Mouse (Mus musculus): ENCODE measurements around the gene Gstt1.
"Not testable (repeated sequence)": the region's sequence is repeated elsewhere in the genome, so short reads cannot be mapped to it uniquely, and the experiment has no call there.

Gstt1 gene

GRCm38 (mm10) chr10:75804217-75804616, 5.8 kb upstream of the Gstt1 start:
- DNase-seq (ENCODE audit: low spot score): no peak

GRCm38 (mm10) chr10:75797619-75798175, 687 bp downstream of the Gstt1 start:
- peak; percentile 33 for DNase-seq (ENCODE audit: low spot score)

- no peak for DNase-seq (ENCODE audit: low spot score)
These were observed 1.5 kb downstream of the Gstt1 start for GRCm38 (mm10) chr10:75796731-75797516.

GRCm38 (mm10) chr10:75794880-75795279, 3.5 kb downstream of the Gstt1 start:
- DNase-seq (ENCODE audit: low spot score): no peak

GRCm38 (mm10) chr10:75790773-75791172, 7.6 kb downstream of the Gstt1 start:
- no peak for DNase-seq (ENCODE audit: low spot score)

GRCm38 (mm10) chr10:75789841-75790240, 8.5 kb downstream of the Gstt1 start:
- no peak for DNase-seq (ENCODE audit: low spot score)

- no peak for DNase-seq (ENCODE audit: low spot score)
These were observed 9.2 kb downstream of the Gstt1 start for GRCm38 (mm10) chr10:75789081-75789735.

- DNase-seq (ENCODE audit: low spot score): no peak
These were observed 10.1 kb downstream of the Gstt1 start for GRCm38 (mm10) chr10:75788277-75788676.

GRCm38 (mm10) chr10:75785442-75785841, 12.9 kb downstream of the Gstt1 start:
- DNase-seq (ENCODE audit: low spot score): no peak

- peak; percentile 56 for DNase-seq (ENCODE audit: low spot score)
These were observed 17.4 kb downstream of the Gstt1 start, which contains the start of the genes Gm20441 and Gstt3 for GRCm38 (mm10) chr10:75780769-75781578. TSS of gene Gm20441 (minus strand) at chr10:75780954. TSS of gene Gstt3 (minus strand) at chr10:75781414.

- no peak for DNase-seq (ENCODE audit: low spot score)
These were observed 18.9 kb downstream of the Gstt1 start for GRCm38 (mm10) chr10:75779206-75780174.

- DNase-seq (ENCODE audit: low spot score): no peak
These were observed 20.5 kb downstream of the Gstt1 start for GRCm38 (mm10) chr10:75777885-75778284.

GRCm38 (mm10) chr10:75776562-75776961, 21.8 kb downstream of the Gstt1 start:
- no peak for DNase-seq (ENCODE audit: low spot score)

- DNase-seq (ENCODE audit: low spot score): no peak
These were observed 23.8 kb downstream of the Gstt1 start for GRCm38 (mm10) chr10:75774587-75774986.

- DNase-seq (ENCODE audit: low spot score): no peak
These were observed 24.3 kb downstream of the Gstt1 start for GRCm38 (mm10) chr10:75774102-75774501.

GRCm38 (mm10) chr10:75772795-75773664, 25.4 kb downstream of the Gstt1 start, which contains the start of gene Ddt:
TSS of gene Ddt (minus strand) at chr10:75773414.
- peak; percentile 67 for DNase-seq (ENCODE audit: low spot score)

GRCm38 (mm10) chr10:75767756-75768155, 30.6 kb downstream of the Gstt1 start:
- DNase-seq (ENCODE audit: low spot score): not testable (repeated sequence)

GRCm38 (mm10) chr10:75766856-75767255, 31.5 kb downstream of the Gstt1 start:
- no peak for DNase-seq (ENCODE audit: low spot score)

GRCm38 (mm10) chr10:75764519-75765473, 33.6 kb downstream of the Gstt1 start:
- DNase-seq (ENCODE audit: low spot score): peak; percentile 60
